In genomic region chr1:61139291-61139983, GRCm38 (mm10) we compare ENCODE assay signal across 8 mouse cellular contexts.
DNase-seq lines count a peak whose midpoint lies in the region; ATAC-seq and TF ChIP-seq lines count a peak whose summit lies in the region.

No protein-coding gene starts in this region.

- H3K4me3 ChIP-seq in E14TG2a.4 (replicated peaks; ENCODE audit: low read length) = no peak overlapping the region
- peak overlapping the region; percentile 21 for H3K4me3 ChIP-seq in forebrain, embryonic 15.5 days
- H3K4me3 ChIP-seq in lung, embryonic 16.5 days (ENCODE audit: low read length) = peak overlapping the region; percentile 19

- 2% methylated on average over 15 of the region's 15 CpGs for WGBS in forebrain, embryonic 15.5 days
- 10% methylated on average over 15 of the region's 15 CpGs for WGBS in lung, embryonic 16.5 days

- H3K4me1 ChIP-seq in E14TG2a.4 (replicated peaks; ENCODE audit: low read depth, low read length) = peaks cover 14% of the 10 kb centered on the region
- peaks cover 62% of the 10 kb centered on the region for H3K4me1 ChIP-seq in forebrain, embryonic 15.5 days
- peaks cover 23% of the 10 kb centered on the region for H3K4me1 ChIP-seq in lung, embryonic 16.5 days (replicated peaks; ENCODE audit: control insufficient read depth, insufficient read depth, low read length)

- peak overlapping the region; percentile 23 for H3K9ac ChIP-seq in forebrain, embryonic 15.5 days (replicated peaks)
- H3K9ac ChIP-seq in lung, embryonic 16.5 days (ENCODE audit: low read length) = no peak overlapping the region

- peak; percentile 59 for ATAC-seq in forebrain, embryonic 15.5 days (replicated peaks)
- ATAC-seq in lung, embryonic 16.5 days (ENCODE audit: low read depth) = no peak; the same call in 1 of the 2 replicates

- H3K9me3 ChIP-seq in E14TG2a.4 (ENCODE audit: low read length) = no peaks in the 10 kb centered on the region
- no peaks in the 10 kb centered on the region for H3K9me3 ChIP-seq in forebrain, embryonic 15.5 days
- H3K9me3 ChIP-seq in lung, embryonic 16.5 days (ENCODE audit: control insufficient read depth, low read length) = no peaks in the 10 kb centered on the region

- H3K4me2 ChIP-seq in forebrain, embryonic 15.5 days (replicated peaks) = peak overlapping the region; percentile 41
- peak overlapping the region; percentile 47 for H3K4me2 ChIP-seq in lung, embryonic 16.5 days (ENCODE audit: low read depth, low read length)

- H3K36me3 ChIP-seq in E14TG2a.4 (ENCODE audit: insufficient read depth, low read length) = no peaks in the 10 kb centered on the region
- no peaks in the 10 kb centered on the region for H3K36me3 ChIP-seq in forebrain, embryonic 15.5 days
- H3K36me3 ChIP-seq in lung, embryonic 16.5 days (ENCODE audit: control insufficient read depth, insufficient read depth, low read length) = no peaks in the 10 kb centered on the region

- peak; percentile 21 for DNase-seq in adrenal gland, adult 8-10 months
- peak; percentile 57 for DNase-seq in heart, postnatal 4 days
- peak; percentile 13 for DNase-seq in layer of hippocampus, adult 9-10 months (ENCODE audit: low spot score)
- DNase-seq in right cerebral cortex, postnatal 10 days (ENCODE audit: low spot score in 2 of 2) = peak; percentile 71 to 77
- DNase-seq in MN1 (ENCODE audit: low spot score) = no peak

- peak; percentile 61 for TF ChIP-seq CTCF in E14TG2a.4 (conservative IDR thresholded peaks at IDR 0.05; ENCODE audit: low read length)

- H3K27me3 ChIP-seq in E14TG2a.4 (ENCODE audit: insufficient read depth, low read length) = peaks cover 5% of the 10 kb centered on the region; the same call in 1 of the 2 replicates
- H3K27me3 ChIP-seq in forebrain, embryonic 15.5 days = no peaks in the 10 kb centered on the region
- no peaks in the 10 kb centered on the region for H3K27me3 ChIP-seq in lung, embryonic 16.5 days (ENCODE audit: control insufficient read depth, insufficient read depth, low read depth, low read length)

- peak overlapping the region; percentile 81 for H3K27ac ChIP-seq in forebrain, embryonic 15.5 days (replicated peaks)
- no peak overlapping the region for H3K27ac ChIP-seq in lung, embryonic 16.5 days (ENCODE audit: low read length)
